Mouse (Mus musculus): ENCODE results near the gene Uspl1.

Uspl1 gene

DNA sequence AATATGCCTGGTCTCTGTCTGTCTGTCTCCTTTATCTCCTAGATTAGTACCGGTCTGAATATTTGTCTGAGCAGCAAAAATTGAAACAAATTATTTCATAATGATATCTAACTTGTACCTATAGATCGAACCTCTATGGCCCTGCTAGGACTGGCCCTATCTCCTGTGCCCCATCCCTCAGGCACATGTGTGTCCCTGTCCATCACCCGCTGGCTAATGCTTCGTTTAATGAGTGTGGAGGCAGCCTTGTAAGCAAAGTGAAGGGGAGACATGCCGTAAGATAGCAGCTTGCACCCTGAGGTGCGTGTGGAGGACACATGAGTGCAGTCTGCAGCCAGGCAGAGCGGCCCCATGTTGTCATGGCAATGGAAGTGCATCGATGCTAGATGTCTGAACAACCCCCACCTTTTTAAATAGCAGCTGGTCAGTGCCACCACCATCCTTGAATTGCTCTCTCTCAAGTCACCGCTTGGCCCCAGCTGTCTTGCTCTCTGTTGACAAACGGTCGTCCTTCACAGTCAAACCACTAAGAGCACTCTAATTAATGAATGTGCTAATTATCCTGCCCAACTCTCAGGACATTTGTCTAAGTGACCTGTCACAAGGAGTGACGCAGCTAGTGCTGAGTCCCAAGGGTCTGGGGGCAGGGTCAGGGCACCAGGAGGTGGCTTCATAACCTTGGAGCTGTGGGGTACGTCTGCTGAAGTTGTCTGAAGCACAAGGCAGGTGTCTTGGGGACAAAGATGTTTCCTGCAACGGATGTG, 73.5 kb downstream of the Uspl1 start:
- no peak for DNase-seq (ENCODE audit: low read depth, low spot score)

DNA sequence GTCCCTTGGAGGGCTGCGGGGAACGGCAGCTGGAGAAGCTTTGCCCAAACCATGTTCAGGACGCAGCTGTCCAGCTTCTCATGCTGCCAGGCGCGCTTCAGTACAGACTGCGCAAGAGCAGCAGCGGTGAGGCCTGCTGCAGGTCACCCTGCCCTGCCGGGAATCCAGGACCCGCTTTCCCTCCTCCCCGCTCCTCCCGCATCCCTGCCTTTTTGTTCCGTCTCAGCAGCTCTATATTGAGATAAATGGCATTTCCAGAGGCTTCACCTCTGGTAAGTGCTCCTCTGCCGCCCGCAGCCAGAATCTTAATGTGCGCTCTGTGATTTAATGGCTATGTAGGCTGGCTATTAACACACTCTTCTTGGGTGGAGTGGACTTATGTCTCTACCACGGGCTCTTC, 74.9 kb downstream of the Uspl1 start:
- no peak for DNase-seq (ENCODE audit: low read depth, low spot score)

DNA sequence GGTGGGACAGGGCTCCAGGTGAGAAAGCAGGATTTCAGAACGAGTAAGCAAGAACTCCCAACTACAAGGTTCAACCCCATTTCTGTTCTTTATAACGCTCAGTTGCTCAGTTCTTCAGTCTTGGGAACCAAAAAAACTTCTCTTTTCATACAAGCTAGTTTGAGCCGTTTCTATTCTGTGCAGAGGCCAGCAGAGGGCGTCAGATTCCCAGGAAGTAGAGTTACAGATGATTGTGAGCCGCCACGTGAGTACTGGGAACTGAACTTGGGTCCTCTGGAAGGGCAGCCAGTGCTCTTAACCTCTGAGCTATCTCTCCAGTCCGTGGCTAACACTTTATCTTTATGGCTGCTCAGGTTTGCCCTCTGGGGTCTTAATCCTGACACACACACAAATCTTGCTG, 77.3 kb downstream of the Uspl1 start:
- no peak for DNase-seq (ENCODE audit: low read depth, low spot score)

DNA sequence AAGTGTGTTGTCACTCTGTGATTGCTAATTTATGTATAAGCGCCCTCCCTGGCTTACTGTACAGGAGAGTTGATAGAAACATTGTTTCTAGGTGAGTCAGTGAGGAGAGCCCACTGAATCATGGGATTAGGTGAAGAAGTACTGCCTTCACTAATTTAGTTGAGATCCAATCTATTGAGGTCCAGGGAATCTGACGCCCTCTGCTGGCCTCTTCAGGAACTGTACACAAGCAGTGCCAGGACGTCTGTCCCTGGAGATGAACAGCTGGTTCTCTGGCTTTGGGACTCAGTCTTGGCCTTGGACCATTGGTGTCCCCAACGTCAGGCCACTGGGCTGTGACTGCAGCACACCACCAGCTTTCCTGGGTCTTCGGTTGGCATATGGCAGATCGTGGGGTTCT, 77.7 kb downstream of the Uspl1 start:
- no peak for DNase-seq (ENCODE audit: low read depth, low spot score)

DNA sequence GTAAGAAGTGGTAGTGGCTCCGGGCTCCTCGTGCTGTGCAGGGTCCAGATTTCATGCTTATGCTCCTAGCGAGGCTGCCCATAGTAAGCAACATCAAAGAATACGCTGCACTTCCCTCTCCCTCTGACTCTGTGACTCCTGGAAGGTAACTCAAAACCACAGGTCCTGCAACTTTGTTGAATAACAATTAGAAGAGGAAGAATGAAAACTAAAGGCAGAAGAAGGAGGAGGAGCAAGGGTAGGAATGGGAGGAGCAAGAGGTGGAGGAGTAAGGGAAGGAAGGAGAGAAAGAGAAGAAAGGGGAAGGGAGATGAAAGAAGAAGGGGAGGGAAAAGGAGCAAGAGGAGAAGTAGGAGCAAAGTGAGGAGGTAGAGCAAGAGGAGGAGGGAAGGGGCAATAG, 80.3 kb downstream of the Uspl1 start, which contains the start of gene Alox5ap:
Alox5ap (plus strand) TSS at position 363 of the 400 bp plus-strand sequence.
- DNase-seq (ENCODE audit: low read depth, low spot score): no peak

DNA sequence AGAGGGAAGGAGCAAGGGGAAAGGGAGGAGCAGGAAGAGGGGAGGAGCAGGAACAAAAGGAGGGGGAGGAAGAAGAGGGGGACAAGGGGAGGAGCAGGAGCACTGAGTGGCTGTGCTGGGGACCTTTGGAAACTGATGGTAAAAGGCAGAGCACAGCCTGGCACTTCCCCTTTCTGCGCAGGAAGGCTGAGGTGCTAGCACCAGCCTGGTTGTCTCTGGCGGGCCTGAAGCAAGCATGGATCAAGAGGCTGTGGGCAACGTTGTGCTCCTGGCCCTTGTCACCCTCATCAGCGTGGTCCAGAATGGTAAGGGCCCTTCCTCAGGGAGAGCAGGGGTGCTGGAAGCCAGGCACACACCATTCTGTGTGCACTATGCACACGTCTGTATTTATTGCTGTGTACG, 80.7 kb downstream of the Uspl1 start:
- no peak for DNase-seq (ENCODE audit: low read depth, low spot score)

Measured in retina, adult 2 months (tissue).